Mouse (Mus musculus): ENCODE results near the gene Strn4. TPM values are rescaled to one million over a fixed set of nuclear protein-coding genes. Genes with fewer than 3 reads are reported as not detected.

Strn4 gene
- polyA plus RNA-seq, 1 experiment from 2014 or later, result 32.8 TPM

- DNase-seq, result no peak
- H3K4me1 ChIP-seq (replicated peaks), result peaks cover 37% of the 10 kb centered on the region
- no peaks in the 10 kb centered on the region for H3K9me3 ChIP-seq (replicated peaks)
- H3K27ac ChIP-seq, result no peak overlapping the region
- H3K4me3 ChIP-seq (replicated peaks), result peak overlapping the region; percentile 67
- no peaks in the 10 kb centered on the region for H3K36me3 ChIP-seq
- no peak for ATAC-seq (ENCODE audit: low read depth)
- no peak overlapping the region for H3K9ac ChIP-seq
- WGBS (ENCODE audit: insufficient replicate concordance), result 14% methylated on average over 13 of the region's 13 CpGs
- peaks cover 33% of the 10 kb centered on the region for H3K27me3 ChIP-seq
- H3K4me2 ChIP-seq, result peak overlapping the region; percentile 28
Observed at GRCm38 (mm10) chr7:16876608-16877007, 60.9 kb downstream of the Strn4 start.

DNA sequence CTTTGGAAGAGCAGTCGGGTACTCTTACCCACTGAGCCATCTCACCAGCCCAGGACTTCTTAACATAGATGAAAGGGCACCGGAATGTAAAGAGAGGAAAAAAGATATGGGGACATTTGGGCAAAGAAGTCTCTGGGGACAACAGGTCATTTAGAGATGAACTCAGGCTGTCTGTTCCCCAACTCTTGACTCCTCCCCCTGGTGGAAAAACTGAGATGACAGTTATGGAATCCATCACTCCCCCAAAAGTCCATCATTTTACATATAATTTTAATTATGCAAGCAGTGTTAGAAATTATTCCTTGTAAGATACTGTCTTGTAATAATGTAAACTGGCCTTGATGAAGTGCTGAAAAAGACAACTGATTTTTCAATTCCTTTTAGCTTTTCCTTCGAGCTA, 62.0 kb downstream of the Strn4 start:
- no peak overlapping the region for H3K9ac ChIP-seq
- H3K4me2 ChIP-seq, result no peak overlapping the region
- WGBS (ENCODE audit: insufficient replicate concordance), result 68% methylated on average over 3 of the region's 3 CpGs
- H3K9me3 ChIP-seq (replicated peaks), result no peaks in the 10 kb centered on the region
- H3K27me3 ChIP-seq, result peaks cover 34% of the 10 kb centered on the region
- DNase-seq (no peak), ATAC-seq (ENCODE audit: low read depth) (no peak)
- no peak overlapping the region for H3K27ac ChIP-seq
- no peak overlapping the region for H3K4me3 ChIP-seq (replicated peaks)
- H3K4me1 ChIP-seq (replicated peaks), result peaks cover 37% of the 10 kb centered on the region
- H3K36me3 ChIP-seq, result no peaks in the 10 kb centered on the region

DNA sequence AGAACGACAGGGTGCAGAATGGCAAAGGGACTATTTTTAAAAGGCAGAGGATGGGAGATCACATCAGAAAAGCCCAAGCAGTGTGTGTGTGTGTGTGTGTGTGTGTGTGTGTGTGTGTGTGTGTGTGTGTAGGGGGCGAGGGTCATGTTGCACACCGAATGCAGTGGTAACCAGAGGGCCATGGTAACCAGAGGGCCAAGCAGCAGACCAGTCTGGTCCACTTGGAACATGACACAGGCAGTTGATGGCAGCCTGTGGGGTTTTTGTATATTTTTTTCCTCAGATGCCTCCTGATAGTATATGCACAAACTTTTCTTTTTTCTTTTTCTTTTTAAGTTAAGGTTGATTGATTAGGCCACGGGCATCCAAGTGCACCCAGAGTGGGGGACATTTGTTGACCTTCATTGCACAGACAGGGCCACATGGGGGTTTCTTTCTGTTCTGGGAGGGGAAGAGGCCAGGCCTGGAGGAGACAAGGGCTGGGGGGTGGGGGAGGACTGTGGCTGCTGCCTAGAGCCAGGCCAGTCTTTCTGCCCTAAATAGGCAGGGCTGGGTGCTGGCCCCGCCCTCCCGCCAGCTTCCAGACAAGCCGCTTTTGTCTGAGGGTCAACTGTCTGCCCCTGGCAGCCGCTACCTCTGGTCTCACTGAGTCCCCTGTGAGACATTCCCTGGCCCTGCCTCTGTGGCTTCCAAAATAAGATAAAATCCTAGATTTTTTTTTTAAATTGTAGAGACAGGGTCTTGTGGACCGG, 64.3 kb downstream of the Strn4 start:
- H3K4me2 ChIP-seq, result no peak overlapping the region
- no peaks in the 10 kb centered on the region for H3K9me3 ChIP-seq (replicated peaks)
- peaks cover 4% of the 10 kb centered on the region; the same call in 1 of the 2 replicates for H3K36me3 ChIP-seq
- peaks cover 56% of the 10 kb centered on the region for H3K27me3 ChIP-seq
- peaks cover 28% of the 10 kb centered on the region for H3K4me1 ChIP-seq (replicated peaks)
- DNase-seq (no peak), ATAC-seq (ENCODE audit: low read depth) (no peak)
- no peak overlapping the region for H3K4me3 ChIP-seq (replicated peaks)
- WGBS (ENCODE audit: insufficient replicate concordance), result 34% methylated on average over 9 of the region's 9 CpGs
- H3K9ac ChIP-seq, result no peak overlapping the region
- H3K27ac ChIP-seq, result no peak overlapping the region

GRCm38 (mm10) chr7:16880615-16881014, 64.9 kb downstream of the Strn4 start:
- DNase-seq, result no peak
- Histone ChIP-seq H3K9me3 (replicated peaks) (peaks cover 6% of the 10 kb centered on the region), H3K36me3 (peaks cover 10% of the 10 kb centered on the region; the same call in 1 of the 2 replicates), H3K4me3 (replicated peaks) (no peak overlapping the region), H3K9ac (no peak overlapping the region), H3K27me3 (peaks cover 58% of the 10 kb centered on the region), H3K27ac (no peak overlapping the region), H3K4me1 (replicated peaks) (peaks cover 27% of the 10 kb centered on the region), H3K4me2 (no peak overlapping the region)
- WGBS (ENCODE audit: insufficient replicate concordance), result 8% methylated on average over 5 of the region's 5 CpGs
- ATAC-seq (ENCODE audit: low read depth), result no peak

- no peak for DNase-seq
- no peak for ATAC-seq (ENCODE audit: low read depth)
- H3K4me2 ChIP-seq, result no peak overlapping the region
- H3K27me3 ChIP-seq, result peaks cover 67% of the 10 kb centered on the region
- H3K4me1 ChIP-seq (replicated peaks), result peaks cover 15% of the 10 kb centered on the region
- no peak overlapping the region for H3K4me3 ChIP-seq (replicated peaks)
- H3K9ac ChIP-seq, result no peak overlapping the region
- peaks cover 15% of the 10 kb centered on the region for H3K9me3 ChIP-seq (replicated peaks)
- 75% methylated on average over 6 of the region's 6 CpGs for WGBS (ENCODE audit: insufficient replicate concordance)
- peaks cover 15% of the 10 kb centered on the region; the same call in 1 of the 2 replicates for H3K36me3 ChIP-seq
- no peak overlapping the region for H3K27ac ChIP-seq
Observed at GRCm38 (mm10) chr7:16883162-16883561, 67.5 kb downstream of the Strn4 start.

DNA sequence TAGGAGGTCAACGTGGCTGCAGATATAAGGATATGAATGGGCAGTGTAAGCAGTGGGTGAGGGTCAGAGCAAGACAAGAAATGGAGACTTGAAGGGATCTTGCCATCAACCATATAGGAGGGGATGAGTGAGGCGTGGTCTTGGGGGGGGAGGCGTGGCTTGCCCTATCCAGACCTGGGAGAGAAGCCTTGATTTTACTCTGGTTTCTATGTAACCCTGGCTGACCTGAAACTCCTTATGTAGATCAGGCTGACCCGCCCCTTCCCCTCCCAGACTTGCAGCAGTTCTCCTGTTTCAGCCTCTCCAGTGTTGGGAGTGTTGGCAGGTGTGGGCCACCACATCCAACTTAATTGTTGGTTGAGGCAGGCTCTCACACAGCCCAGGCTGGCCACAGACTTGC, 68.6 kb downstream of the Strn4 start:
- Histone ChIP-seq H3K27ac (no peak overlapping the region), H3K36me3 (peaks cover 15% of the 10 kb centered on the region; the same call in 1 of the 2 replicates), H3K27me3 (peaks cover 78% of the 10 kb centered on the region), H3K4me1 (replicated peaks) (peaks cover 15% of the 10 kb centered on the region), H3K4me2 (no peak overlapping the region), H3K9ac (no peak overlapping the region), H3K4me3 (replicated peaks) (no peak overlapping the region), H3K9me3 (replicated peaks) (peaks cover 15% of the 10 kb centered on the region)
- WGBS (ENCODE audit: insufficient replicate concordance), result 26% methylated on average over 4 of the region's 4 CpGs
- DNase-seq (no peak), ATAC-seq (ENCODE audit: low read depth) (no peak)

- peak overlapping the region; percentile 38 for H3K4me3 ChIP-seq (replicated peaks)
- 6% methylated on average over 68 of the region's 95 CpGs for WGBS (ENCODE audit: insufficient replicate concordance)
- peaks cover 86% of the 10 kb centered on the region for H3K27me3 ChIP-seq
- no peak for ATAC-seq (ENCODE audit: low read depth)
- H3K4me2 ChIP-seq, result peak overlapping the region; percentile 51
- DNase-seq, result no peak
- H3K9me3 ChIP-seq (replicated peaks), result peaks cover 15% of the 10 kb centered on the region
- no peak overlapping the region for H3K27ac ChIP-seq
- no peak overlapping the region for H3K9ac ChIP-seq
- peaks cover 15% of the 10 kb centered on the region; the same call in 1 of the 2 replicates for H3K36me3 ChIP-seq
- H3K4me1 ChIP-seq (replicated peaks), result peaks cover 10% of the 10 kb centered on the region
Observed at GRCm38 (mm10) chr7:16885271-16885776, 69.6 kb downstream of the Strn4 start.

DNA sequence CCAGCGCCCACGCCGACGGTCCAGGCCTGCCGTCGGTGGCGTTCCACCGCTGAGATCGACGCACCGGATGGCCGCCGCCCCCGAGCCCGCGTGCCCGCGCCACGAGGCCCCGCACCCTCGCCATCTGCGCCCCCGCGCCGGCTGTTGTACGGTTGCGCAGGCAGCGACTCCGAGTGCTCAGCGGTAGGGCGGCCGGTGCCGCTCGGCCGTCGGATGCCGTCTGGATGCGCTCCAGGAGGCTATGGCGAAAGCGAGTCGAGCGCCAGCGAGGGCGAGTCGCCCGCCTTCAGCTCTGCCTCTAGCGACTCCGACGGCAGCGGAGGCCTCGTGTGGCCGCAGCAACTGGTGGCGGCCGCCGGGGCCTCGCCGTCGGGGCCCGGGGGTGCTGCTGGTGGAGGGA, 70.2 kb downstream of the Strn4 start:
- H3K4me1 ChIP-seq (replicated peaks), result peaks cover 6% of the 10 kb centered on the region; the same call in 1 of the 2 replicates
- peak overlapping the region; percentile 51; the same call in 1 of the 2 replicates for H3K4me2 ChIP-seq
- no peak for ATAC-seq (ENCODE audit: low read depth)
- H3K27me3 ChIP-seq, result peaks cover 87% of the 10 kb centered on the region
- DNase-seq, result no peak
- H3K27ac ChIP-seq, result no peak overlapping the region
- H3K9ac ChIP-seq, result no peak overlapping the region
- H3K4me3 ChIP-seq (replicated peaks), result peak overlapping the region; percentile 38
- peaks cover 15% of the 10 kb centered on the region for H3K9me3 ChIP-seq (replicated peaks)
- 34% methylated on average over 59 of the region's 59 CpGs for WGBS (ENCODE audit: insufficient replicate concordance)
- H3K36me3 ChIP-seq, result peaks cover 15% of the 10 kb centered on the region; the same call in 1 of the 2 replicates

Other genes with a start within 250 kb of the Strn4 start
- 1.7 and 2.3 TPM in 2 replicates for gene Arhgap35, start 200.9 kb upstream of the Strn4 start, polyA plus RNA-seq (2015; fragmentation: Nextera tagmentation; extraction: Ambion mirVana)
- gene Ceacam15, start 140.2 kb upstream of the Strn4 start, polyA plus RNA-seq (2015; fragmentation: Nextera tagmentation; extraction: Ambion mirVana), result not detected in 2 replicates
- gene Ceacam9, start 94.0 kb upstream of the Strn4 start, polyA plus RNA-seq (2015; fragmentation: Nextera tagmentation; extraction: Ambion mirVana), result not detected in 2 replicates
- gene Ap2s1, start 77.5 kb upstream of the Strn4 start, polyA plus RNA-seq (2015; fragmentation: Nextera tagmentation; extraction: Ambion mirVana), result 195 and 202 TPM in 2 replicates
- gene Slc1a5, start 34.5 kb upstream of the Strn4 start, polyA plus RNA-seq (2015; fragmentation: Nextera tagmentation; extraction: Ambion mirVana), result 92.3 and 93.0 TPM in 2 replicates
- 10.0 and 10.7 TPM in 2 replicates for gene Fkrp, start 843 bp downstream of the Strn4 start, polyA plus RNA-seq (2015; fragmentation: Nextera tagmentation; extraction: Ambion mirVana)
- 2.7 and 3.5 TPM in 2 replicates for gene Prkd2, start 27.0 kb downstream of the Strn4 start, polyA plus RNA-seq (2015; fragmentation: Nextera tagmentation; extraction: Ambion mirVana)
- 0.15 and 0.17 TPM in 2 replicates for gene Dact3, start 59.4 kb downstream of the Strn4 start, polyA plus RNA-seq (2015; fragmentation: Nextera tagmentation; extraction: Ambion mirVana)
- gene Gng8, start 75.9 kb downstream of the Strn4 start, polyA plus RNA-seq (2015; fragmentation: Nextera tagmentation; extraction: Ambion mirVana), result 0.67 and 0.81 TPM in 2 replicates
- 1.0 and 1.5 TPM in 2 replicates for gene Ptgir, start 90.6 kb downstream of the Strn4 start, polyA plus RNA-seq (2015; fragmentation: Nextera tagmentation; extraction: Ambion mirVana)
- gene Calm3, start 108.2 kb downstream of the Strn4 start, polyA plus RNA-seq (2015; fragmentation: Nextera tagmentation; extraction: Ambion mirVana), result 92.0 and 102 TPM in 2 replicates
- gene Pnmal2, start 128.8 kb downstream of the Strn4 start, polyA plus RNA-seq (2015; fragmentation: Nextera tagmentation; extraction: Ambion mirVana), result 0.34 and 0.61 TPM in 2 replicates
- gene Pnmal1, start 143.8 kb downstream of the Strn4 start, polyA plus RNA-seq (2015; fragmentation: Nextera tagmentation; extraction: Ambion mirVana), result 0.07 and 0.10 TPM in 2 replicates
- 0.07 and 0.09 TPM in 2 replicates for gene Gm42372, start 167.2 kb downstream of the Strn4 start, polyA plus RNA-seq (2015; fragmentation: Nextera tagmentation; extraction: Ambion mirVana)
- 2.8 and 3.6 TPM in 2 replicates for gene Ccdc8, start 176.8 kb downstream of the Strn4 start, polyA plus RNA-seq (2015; fragmentation: Nextera tagmentation; extraction: Ambion mirVana)
- gene Ppp5c, start 212.0 kb downstream of the Strn4 start, polyA plus RNA-seq (2015; fragmentation: Nextera tagmentation; extraction: Ambion mirVana), result 54.0 and 61.1 TPM in 2 replicates
- 12.6 and 14.8 TPM in 2 replicates for gene Hif3a, start 246.5 kb downstream of the Strn4 start, polyA plus RNA-seq (2015; fragmentation: Nextera tagmentation; extraction: Ambion mirVana)

Measured in liver, embryonic 13.5 days (tissue).